Mouse (Mus musculus) embryonic stem cell, embryonic (primary cell): ENCODE data around the gene Klre1.

ENCODE experiments used
- CTCF ChIA-PET, 4 experiments: fragments of 300-600 bp in 2 of 4; fragments of 350-600 bp in 2 of 4; sonication (Branson Sonifier 250); formaldehyde crosslinking; loops; one replicate each; lab custom pipeline; 2022; ENCODE audit warnings: inconsistent platforms in 2 of 4; lab: Charles Lee
- POLR2A ChIA-PET, 4 experiments: fragments of 300-600 bp in 2 of 4; fragments of 350-600 bp in 2 of 4; sonication (Branson Sonifier 250); formaldehyde crosslinking; loops; one replicate each; lab custom pipeline; 2022; ENCODE audit warnings: antibody characterized with exemption in 4 of 4, inconsistent platforms in 1 of 4; lab: Charles Lee

Klre1 gene

DNA sequence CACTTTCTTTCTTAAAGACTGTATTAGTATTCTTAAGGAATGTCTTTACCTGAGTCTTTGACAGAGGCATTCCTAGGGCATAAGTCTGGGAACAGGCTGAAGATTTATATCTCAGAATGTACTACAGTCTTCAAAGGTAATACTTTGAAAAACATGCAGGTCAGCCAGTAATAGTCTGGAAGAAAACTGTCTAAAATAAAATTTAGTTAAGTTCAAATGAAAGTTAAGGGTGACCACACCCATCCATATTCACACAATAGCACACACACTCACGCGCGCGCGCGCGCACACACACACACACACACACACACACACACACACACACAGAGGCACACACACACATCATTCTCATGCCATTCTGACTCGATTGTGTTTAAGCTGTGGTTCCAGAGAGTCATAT is at the start of gene Klre1:
Gene Klre1, plus strand, starts transcription at position 301 of the 400 bp plus-strand sequence.
- CTCF ChIA-PET = interaction anchor here in 1 of 4 experiments (0.7 kb wide), 1 partner anchor 27 kb away, joined by 3 read pairs; no protein-coding TSS in a partner anchor
- POLR2A ChIA-PET = no interaction called here

DNA sequence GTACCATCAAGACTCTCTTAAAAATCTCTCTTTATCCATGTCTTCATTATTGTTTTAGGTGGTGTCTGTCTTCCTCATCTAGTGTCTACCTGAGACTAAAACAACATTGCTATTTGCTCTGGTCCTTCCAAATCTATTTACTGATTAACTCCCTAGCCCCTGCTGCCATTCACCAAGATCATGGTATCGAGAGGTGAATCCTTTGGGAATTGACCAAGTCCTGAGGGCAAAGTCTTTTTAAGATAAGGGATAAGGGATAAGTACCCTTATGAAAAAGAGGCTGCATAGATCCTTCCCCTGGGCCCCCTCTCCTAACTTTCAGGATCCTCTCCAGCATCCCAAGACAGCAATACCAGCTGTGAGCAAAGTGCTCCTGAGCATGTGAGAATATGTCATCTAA is 48.1 kb upstream of the Klre1 start:
- ChIA-PET POLR2A (no interaction called here), CTCF (no interaction called here)

GRCm38 (mm10) chr6:129530261-129530660 is 47.4 kb upstream of the Klre1 start:
- POLR2A ChIA-PET = no interaction called here
- CTCF ChIA-PET = interaction anchor here in 1 of 4 experiments (0.6 kb wide), 1 partner anchor 98 kb away, joined by 3 read pairs; no protein-coding TSS in a partner anchor

DNA sequence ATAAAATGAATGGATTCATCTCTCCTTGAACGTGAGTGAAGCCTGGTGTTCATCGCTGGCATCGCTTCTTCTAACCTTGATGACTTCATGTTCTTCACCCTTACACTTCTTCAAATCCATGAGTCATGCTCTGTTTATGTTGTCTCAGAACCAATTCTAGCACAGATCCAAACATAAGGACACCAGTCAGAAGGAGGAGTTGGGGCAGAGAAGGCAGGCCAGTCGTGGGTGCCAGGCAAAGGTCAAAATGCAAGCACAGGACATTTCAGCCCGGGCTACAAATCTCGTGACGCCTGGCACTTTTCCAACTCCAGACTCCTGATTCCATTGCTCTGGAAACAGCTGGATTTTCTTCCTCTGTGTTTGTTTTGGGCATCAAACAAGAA is 45.2 kb upstream of the Klre1 start:
- ChIA-PET CTCF (no interaction called here), POLR2A (interaction anchor here in 3 of 4 experiments (0.5 to 2.6 kb wide), 11 partner anchors 9 to 1174 kb away, joined by 3 to 12 read pairs (median 4); no protein-coding TSS in a partner anchor)

DNA sequence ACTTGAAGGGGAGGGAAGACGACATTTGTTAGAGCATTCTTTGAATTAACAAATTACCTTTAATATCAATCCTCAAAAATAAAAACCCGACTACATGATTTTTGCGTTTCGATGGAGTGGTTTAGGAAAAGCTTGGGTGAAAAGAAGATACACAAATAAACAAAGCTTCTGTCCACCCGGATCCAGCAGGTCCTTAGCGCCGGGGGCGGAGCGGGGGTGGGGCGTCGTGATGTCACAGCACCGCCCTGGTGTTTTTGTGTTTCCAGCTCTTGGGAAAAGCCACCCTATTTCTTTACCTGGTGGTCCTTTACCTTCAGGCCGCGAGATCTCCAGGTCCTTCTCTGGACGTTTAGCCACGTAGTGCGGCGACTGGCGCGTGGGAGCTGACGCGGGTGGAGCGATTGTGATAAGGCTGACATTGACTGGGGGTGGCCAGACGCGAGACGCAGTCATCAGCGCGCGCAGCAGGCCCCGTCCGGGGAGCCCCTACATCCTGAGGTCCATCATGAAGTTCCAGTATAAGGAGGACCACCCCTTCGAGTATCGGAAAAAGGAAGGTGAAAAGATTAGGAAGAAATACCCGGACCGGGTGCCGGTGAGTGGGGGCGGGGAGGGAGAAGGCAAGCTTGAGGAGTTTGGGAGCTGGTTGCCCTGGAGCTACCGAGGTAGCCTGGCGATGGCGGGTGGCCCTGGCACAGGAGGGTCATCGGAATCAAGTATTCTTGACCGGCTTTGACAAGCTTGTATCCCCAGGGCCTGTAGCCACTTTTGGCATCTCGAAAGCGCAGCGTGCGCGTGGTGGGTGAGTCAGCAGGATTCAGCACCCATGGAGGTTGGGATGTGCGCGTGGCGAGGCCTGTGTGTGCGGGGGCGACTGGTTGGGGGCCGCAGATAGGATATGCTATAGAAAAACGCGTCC is 44.5 kb upstream of the Klre1 start, which contains the start of gene Gabarapl1:
Gene Gabarapl1, plus strand, starts transcription at position 219 of the 919 bp plus-strand sequence.
- ChIA-PET CTCF (no interaction called here), POLR2A (interaction anchor here in 3 of 4 experiments (0.5 to 2.6 kb wide), 12 partner anchors 8 to 1175 kb away, joined by 3 to 12 read pairs (median 4); no protein-coding TSS in a partner anchor)

DNA sequence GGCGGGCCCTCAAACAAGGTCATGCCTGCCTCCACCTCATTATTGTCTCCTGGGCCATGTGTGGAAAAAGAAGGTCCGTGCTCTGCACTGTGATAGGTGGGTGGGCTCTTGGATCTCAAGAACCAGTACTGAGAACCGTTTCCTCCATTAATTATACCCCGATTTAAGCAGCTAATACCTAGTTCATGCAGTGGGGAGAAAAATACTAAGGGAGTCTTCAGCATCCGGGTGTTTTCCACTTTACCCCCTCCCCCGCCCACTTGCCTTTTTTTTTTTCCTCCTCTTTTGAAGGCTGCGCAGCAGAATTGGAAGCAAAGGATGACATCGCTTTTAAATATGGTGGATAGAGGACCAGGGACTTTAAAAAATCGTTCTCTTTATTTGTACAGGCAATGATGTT is 43.6 kb upstream of the Klre1 start:
- ChIA-PET CTCF (no interaction called here), POLR2A (interaction anchor here in 3 of 4 experiments (0.6 to 2.6 kb wide), 6 partner anchors 10 to 1898 kb away, joined by 3 to 12 read pairs (median 4); no protein-coding TSS in a partner anchor)

DNA sequence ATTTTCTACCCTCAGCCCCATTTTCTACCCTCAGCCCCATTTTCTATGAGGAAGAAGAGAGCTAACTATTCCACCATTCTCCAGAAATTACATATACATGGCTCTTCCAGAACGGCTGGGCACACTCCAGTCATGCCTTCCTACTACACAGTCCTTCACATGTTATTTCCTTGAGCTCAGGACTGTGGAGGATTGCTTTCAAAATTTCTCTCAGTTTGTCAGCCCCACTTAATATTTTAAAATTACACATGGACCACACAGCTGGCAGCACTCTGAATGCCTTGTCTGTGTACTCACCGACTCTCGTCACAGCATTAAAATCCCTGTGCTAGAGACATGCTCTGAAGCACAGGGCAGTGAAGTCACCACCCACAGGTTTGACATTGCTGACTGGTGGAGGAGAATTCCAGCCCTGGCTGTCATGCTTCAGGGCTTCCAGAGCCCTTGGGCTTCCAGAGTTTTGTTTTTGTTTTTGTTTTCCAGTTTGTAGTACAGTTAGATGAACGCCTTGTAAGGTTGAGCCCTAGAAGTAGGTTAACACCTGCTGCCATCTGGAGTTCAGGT is 43.0 kb upstream of the Klre1 start:
- ChIA-PET CTCF (no interaction called here), POLR2A (interaction anchor here in 3 of 4 experiments (0.6 to 2.6 kb wide), 5 partner anchors 10 to 1897 kb away, joined by 3 to 12 read pairs (median 3); no protein-coding TSS in a partner anchor)

GRCm38 (mm10) chr6:129535723-129536122 is 42.0 kb upstream of the Klre1 start:
- CTCF ChIA-PET = no interaction called here

GRCm38 (mm10) chr6:129538555-129538954 is 39.1 kb upstream of the Klre1 start:
- CTCF ChIA-PET = no interaction called here
- POLR2A ChIA-PET = no interaction called here

More at GRCm38 (mm10) chr6:129535723-129536122, 42.0 kb upstream of the Klre1 start:
- POLR2A ChIA-PET = interaction anchor here in 1 of 4 experiments (1.2 kb wide), 1 partner anchor 16 kb away, joined by 3 read pairs; no protein-coding TSS in a partner anchor

DNA sequence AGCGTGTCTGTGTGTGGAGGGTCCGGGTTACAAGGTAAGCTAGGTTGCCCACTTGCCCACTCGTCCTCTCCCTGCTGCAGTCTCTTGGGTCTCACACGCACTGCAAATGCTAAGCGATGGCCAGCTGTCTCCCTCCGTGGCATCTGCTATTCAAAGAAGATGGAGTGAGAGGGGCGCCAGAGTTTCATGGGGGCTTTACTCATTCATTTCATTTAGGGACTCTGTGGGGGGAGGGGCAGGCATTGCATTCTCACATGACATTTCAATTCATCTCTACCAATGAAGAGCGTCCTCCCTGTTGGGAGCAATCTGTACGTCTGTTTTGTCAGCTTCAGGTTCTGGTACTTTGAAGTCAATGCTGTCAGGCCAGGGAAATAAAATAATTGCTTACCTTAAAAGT is 35.8 kb upstream of the Klre1 start:
- CTCF ChIA-PET = no interaction called here

GRCm38 (mm10) chr6:129542540-129542939 is 35.2 kb upstream of the Klre1 start:
- POLR2A ChIA-PET = interaction anchor here in 1 of 4 experiments (1.9 kb wide), 1 partner anchor 10 kb away, joined by 8 read pairs; the partner anchor contains the start of gene Gabarapl1
- CTCF ChIA-PET = no interaction called here

More for the DNA sequence above, 35.8 kb upstream of the Klre1 start:
- POLR2A ChIA-PET = interaction anchor here in 3 of 4 experiments (0.7 to 1.9 kb wide), 3 partner anchors 9 to 34 kb away, joined by 4 to 8 read pairs (median 5); partner anchors contain the start of gene Gabarapl1 (in 2 of the 3)

DNA sequence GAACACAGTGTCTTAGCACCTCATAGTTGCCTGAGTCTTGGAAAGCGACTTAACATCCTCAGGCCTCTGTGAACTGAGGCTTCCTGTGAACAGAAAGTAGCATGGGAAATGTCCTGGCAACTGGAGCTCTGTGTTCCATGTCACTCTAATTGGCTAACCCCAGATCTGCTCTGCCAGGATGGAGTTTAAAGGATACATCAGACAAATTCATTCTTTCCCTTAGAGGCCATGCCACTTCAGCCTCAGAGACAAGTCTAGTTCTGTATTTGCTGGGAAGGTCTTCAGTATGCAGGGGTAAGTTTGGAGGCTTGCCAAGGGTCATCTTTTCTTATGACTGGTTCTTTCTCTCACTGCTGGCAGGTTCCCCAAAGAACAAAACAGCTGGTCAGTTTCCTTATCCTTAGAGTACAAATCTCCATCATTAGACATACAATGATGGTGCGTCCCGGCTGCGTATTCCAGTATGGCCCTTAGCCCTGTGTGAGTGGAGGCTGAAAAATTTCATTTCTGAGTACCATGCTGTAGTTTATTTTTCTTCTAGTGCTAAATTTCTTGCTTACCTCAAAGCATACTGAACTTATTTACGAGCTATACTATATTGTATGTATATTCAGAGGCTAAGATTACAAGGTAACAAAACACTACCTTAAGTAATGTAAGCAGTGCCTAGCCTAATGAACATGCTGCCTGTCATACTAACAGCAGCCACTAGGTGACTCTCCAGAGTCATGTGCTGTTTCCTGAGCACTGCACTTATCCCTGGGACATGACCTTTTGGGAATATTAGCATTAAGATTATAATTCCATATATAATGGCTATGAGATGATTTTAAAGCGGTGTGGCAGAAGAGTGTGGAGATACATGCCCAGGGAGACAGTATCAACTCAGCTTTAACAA is 33.7 kb upstream of the Klre1 start:
- ChIA-PET CTCF (interaction anchor here in 1 of 4 experiments (0.7 kb wide), 1 partner anchor 121 kb away, joined by 3 read pairs; no protein-coding TSS in a partner anchor), POLR2A (interaction anchor here in 3 of 4 experiments (0.9 to 2.3 kb wide), 4 partner anchors 10 to 24 kb away, joined by 3 to 12 read pairs (median 4); partner anchors contain the start of gene Gabarapl1 (in 3 of the 3))

GRCm38 (mm10) chr6:129547277-129547676 is 30.4 kb upstream of the Klre1 start:
- POLR2A ChIA-PET = no interaction called here
- CTCF ChIA-PET = no interaction called here

DNA sequence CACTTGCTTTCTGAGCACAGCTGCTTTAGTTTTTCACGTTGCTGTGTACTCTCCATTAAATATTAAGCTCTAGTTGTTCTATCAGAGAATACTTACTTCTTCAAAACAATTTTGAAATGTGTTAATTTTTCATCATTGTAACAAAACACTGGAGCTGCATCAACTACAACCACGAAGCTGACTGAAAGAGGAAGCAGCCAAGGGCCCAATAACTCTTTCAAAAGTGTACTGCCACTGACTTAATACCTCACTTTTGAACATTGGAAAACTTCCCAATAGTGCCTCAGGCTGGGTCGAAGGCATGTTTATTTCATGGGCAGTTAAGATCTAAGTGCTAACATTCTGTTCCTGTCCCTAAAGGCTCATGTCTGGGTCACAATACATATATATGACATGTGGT is 29.7 kb upstream of the Klre1 start:
- CTCF ChIA-PET = no interaction called here
- POLR2A ChIA-PET = no interaction called here

GRCm38 (mm10) chr6:129557298-129558023 is 20.2 kb upstream of the Klre1 start:
- CTCF ChIA-PET = no interaction called here

GRCm38 (mm10) chr6:129558946-129559640 is 18.6 kb upstream of the Klre1 start:
- CTCF ChIA-PET = interaction anchor here in 2 of 4 experiments (0.5 to 1.1 kb wide), 2 partner anchors 73 to 299 kb away, joined by 3 to 5 read pairs; no protein-coding TSS in a partner anchor

More at GRCm38 (mm10) chr6:129557298-129558023, 20.2 kb upstream of the Klre1 start:
- POLR2A ChIA-PET = no interaction called here

GRCm38 (mm10) chr6:129559641-129560027 is 18.1 kb upstream of the Klre1 start:
- CTCF ChIA-PET = interaction anchor here in 1 of 4 experiments (1.1 kb wide), 1 partner anchor 299 kb away, joined by 5 read pairs; no protein-coding TSS in a partner anchor
- POLR2A ChIA-PET = no interaction called here

More at GRCm38 (mm10) chr6:129558946-129559640, 18.6 kb upstream of the Klre1 start:
- POLR2A ChIA-PET = interaction anchor here in 1 of 4 experiments (0.6 kb wide), 1 partner anchor 14 kb away, joined by 3 read pairs; no protein-coding TSS in a partner anchor
